Mouse (Mus musculus): ENCODE results near the gene Gstm7.
"Not testable (repeated sequence)": the region's sequence is repeated elsewhere in the genome, so short reads cannot be mapped to it uniquely, and the experiment has no call there.

Gene Gstm7

DNA sequence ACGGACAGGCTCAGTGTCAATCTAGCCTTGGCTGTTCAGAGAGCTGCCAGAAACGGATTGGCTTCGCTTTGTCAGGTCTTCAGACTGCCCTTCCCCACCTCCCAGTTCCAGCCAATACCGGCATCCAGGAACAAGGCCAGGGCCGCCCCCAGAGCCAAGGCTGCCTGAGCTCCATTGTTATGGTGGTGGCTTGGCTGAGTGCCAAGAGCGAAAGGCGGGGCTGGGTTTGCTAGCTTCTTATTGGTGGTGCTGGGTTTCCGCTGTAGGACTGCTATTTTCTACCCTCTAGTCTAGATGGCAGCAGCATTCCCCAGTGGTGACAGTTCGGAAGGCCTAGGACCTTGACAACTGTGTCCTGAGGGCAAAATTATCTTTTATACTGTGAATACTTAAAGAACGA is at the start of gene Gstm7:
TSS of gene Gstm7 (minus strand) at position 148 of the 400 bp plus-strand sequence.
- peak; percentile 94 to 98 for DNase-seq (ENCODE audit: low spot score in 2 of 2)

DNA sequence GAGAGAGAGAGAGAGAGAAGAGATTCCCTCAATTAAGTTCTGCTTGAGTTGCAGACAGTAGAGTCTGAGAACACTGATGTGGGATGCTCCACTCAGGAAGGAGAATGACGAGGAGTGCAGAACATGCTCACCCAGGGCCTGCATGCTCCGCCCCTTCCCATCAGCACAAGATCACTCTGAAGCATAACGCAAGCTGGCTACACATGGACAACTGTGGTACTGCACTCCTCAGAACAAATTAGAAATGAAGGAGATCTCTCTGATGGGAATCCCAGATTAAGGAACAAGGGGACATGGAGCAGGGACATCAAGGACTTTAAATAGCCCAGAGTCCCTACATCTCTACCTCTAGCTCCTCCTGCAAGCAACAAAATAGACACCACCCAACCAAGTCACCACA is 49.6 kb upstream of the Gstm7 start:
- DNase-seq (ENCODE audit: low spot score in 2 of 2), result no peak

DNA sequence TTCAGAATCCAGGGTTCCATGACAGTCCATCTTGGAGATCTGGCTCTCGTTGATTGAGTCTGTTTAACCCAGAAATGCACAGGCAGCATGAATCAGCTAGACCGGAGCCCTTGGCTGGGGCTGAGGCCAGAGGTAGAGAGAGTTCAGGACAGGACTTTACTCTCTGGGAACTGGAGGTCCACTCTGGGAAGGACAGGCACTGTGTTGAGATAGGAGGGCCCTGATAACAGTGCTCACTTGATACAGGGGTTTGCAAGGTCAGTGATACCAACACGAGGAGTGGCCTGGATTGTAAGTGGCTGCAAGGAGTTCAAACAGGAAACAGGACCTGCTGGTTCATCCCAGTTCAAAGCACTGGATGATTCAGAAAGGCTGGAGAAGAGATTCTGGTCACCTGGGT is 46.1 kb upstream of the Gstm7 start:
- no peak for DNase-seq (ENCODE audit: low spot score in 2 of 2)

DNA sequence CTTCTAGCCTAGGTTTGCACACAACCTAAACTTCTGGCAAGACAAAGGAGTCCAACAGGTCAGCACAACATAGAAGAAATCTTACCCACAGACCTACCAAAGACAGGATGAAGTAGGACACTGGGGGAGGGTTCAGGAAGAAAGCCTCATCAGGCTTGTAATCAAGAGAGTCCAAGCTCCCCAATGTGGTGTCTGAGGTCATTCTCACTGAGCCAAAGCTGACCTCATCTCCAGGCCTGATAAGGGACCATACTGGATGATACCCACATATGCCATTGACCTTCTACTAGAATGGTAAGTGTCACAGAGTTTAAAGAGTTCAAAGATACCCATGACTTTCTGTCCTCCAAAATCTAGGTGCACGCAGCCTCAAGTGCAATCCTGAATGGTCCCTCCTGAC is 42.6 kb upstream of the Gstm7 start:
- no peak for DNase-seq (ENCODE audit: low spot score in 2 of 2)

DNA sequence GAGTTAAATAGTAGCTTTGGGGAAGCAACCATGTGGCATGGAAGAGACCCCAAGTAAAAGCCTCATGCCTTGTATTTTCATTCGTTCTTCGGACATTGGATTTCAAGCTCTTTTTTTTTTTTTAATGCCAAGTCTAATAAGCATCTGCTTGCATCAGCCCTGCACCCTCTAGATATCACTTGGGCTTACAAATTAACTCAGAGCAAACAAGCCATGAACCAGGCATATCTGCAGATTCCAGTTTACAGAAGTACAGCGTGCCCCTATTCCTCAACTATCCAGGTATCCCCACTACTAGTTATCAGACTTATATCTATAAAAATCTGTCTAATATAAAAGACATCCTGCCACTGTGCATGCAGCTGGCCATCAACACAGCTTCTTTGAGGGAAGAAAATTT is 40.5 kb upstream of the Gstm7 start:
- DNase-seq (ENCODE audit: low spot score in 2 of 2), result no peak

DNA sequence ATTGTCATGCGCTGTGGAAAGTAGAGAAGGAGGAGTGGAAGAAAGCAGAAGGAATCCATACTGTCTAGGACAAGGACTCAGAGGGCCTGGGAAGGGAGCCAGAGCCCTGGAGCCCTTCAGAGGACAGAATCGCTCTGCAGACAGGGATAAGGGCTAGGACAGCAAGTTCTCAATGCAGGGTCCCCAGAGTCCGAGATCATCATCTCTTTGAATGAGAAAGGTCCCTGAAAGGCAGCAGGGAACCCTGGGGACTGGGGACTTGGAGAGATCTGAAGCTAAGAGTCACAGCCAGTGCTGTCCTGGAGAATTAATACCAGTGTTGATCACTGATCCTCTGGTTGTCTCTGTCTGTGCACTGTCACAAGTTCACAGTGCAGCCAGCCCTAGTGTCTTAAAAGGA is 39.5 kb upstream of the Gstm7 start:
- DNase-seq (ENCODE audit: low spot score in 2 of 2), result not testable (repeated sequence)

DNA sequence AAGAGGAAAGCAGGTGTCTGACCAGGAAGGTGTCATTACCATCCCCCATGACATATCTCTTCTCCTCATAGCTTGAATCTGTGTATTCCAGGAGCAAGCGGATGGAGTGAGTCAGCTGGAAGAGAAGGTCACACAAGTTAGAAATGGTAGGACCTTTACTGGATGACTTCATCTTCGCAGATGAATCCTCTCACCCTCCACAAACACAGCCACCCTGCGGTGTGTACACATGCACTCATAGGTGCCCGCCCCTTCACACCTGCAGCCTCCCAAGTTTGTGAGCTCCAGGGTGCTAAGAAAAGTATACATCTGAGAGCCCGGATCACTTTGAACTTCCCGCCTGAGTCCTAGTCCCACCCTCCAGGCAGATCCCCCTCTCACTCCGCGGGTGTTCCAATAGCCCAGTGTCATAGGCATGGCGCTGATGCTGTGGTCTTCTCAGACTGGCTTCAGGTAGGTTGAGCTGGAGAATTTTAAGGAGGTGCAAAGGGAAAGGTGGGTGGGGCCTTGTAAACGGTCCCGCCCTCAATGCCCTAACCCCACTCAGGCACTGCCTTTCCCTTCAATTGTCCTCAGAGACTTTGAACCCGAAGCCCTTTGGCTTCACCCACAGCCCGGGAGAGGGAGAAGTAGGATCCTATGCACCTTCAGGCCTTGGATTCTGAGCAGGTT is 37.2 kb upstream of the Gstm7 start, which contains the start of gene Gstm3:
TSS of gene Gstm3 (minus strand) at position 560 of the 672 bp plus-strand sequence.
- no peak for DNase-seq (ENCODE audit: low spot score in 2 of 2)

DNA sequence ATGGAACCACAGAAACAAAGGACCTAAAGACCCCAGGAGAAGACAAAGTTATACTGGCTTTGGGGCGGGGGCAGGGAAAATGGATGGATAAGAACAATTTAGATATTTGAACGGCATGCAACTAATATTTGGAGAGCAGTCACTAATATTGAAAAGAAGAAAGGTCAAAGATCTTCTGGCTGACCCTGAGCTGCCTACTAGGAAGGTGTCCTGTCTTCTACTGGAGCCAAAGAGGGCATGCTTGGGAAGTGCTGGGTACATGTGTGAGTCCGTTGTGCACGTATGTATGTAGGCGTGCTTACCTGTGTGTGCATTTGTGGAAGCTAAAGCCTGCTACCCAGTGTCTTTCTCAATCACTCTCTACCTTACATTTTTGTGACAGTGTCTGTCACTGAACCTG is 35.0 kb upstream of the Gstm7 start:
- no peak for DNase-seq (ENCODE audit: low spot score in 2 of 2)

DNA sequence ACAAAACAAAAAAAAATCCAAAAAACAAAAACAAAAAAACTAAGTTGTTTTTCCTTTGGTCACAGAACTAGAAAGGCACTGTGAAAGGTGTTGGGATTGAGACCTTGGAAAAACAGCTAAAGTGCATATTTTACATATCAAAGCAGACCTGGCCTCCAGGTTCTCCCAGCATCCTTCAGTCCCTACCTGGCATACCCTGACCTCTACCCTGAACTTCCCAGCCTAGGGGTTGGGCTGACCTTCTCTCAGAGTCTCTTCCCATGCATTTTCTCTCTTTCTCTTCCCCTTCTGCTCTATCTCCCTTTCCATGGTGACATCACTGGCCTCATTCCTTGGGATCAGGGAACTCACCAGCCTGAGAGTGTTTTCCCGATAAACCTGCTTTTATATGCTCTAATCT is 34.0 kb upstream of the Gstm7 start:
- no peak for DNase-seq (ENCODE audit: low spot score in 2 of 2)

DNA sequence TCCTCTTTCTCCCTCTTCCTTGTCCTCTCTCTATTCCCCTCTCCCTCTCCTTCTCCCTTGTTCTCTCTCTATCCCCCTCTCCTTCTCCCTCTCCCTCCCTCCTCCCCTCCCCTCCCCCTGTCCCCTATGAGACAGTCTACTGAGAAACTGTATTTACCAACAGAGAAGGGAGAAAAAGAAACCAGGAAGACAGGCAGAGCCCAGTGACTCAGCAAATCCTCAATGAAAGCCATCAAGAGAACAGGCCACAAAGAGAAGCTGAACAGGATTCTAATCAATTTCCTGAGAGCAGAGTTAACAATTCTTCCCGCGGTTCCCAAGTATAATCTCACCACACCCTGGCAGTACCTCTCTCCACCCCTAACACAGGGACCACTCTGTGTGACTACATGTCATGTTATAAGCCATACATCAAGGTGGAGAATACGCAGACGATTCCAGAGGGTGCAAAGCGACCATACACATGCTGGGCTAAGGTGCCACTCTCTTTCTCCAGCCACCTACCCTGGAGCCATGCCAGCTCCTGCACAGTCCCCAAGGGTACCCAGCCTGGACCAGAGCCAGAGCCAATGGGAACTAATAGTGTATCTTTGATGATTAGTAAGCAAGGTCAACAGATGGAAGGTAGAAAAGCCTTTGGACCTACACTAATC is 33.2 kb upstream of the Gstm7 start:
- DNase-seq (ENCODE audit: low spot score in 2 of 2), result no peak

DNA sequence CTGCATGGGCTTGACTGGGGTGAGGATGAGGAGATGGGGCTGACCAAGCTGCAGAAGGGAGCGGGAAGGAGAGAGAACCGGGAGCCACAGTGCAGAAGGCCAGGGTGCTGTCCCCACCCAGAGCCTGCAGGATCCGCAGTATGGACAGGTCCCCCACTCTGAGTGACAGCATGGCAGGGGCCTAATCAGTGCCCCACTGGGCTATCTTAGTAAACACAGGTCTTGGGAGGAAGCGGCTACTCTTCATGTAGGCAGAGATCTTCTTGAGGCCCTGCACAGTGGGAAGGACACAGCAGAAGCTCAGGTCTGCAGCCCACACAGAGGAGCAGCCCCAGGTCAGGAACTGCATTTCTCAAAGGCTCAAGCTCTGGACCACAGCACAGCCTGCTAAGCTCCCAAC is 32.4 kb upstream of the Gstm7 start:
- no peak for DNase-seq (ENCODE audit: low spot score in 2 of 2)

DNA sequence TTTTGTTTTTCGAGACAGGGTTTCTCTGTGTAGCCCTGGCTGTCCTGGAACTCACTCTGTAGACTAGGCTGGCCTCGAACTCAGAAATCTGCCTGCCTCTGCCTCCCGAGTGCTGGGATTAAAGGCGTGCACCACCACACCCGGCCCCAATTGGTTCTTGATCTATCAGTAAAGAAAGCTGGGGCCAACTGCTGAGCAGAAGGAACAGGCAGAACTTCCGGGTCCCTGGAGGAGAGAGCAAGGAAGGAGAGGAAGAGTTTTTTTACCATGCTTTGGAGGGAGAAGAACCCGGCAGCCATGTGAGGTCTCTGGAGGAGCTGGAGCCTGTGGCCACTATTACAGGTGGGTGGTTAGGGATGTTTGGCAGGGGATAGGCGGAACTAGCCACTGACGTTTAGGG is 23.6 kb upstream of the Gstm7 start:
- DNase-seq (ENCODE audit: low spot score in 2 of 2), result not testable (repeated sequence)

DNA sequence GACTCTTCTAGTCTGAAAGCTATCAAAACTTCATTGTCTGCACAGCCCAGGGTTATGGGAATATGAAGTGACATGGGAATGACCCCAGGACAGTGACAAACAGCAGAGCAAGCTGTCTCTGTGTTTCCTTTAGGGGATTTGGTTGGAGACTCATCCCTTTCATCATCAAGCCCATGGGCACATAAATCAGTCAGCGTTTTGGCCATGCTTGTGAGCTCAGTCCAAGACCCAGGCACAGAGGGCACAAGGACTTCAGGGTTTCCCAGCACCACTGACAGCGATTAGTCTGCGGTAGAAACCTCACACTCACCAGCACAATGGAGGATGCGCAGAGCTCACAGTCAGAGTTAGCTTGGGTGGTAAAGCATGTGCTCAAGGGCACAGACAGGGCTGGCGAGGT is 22.3 kb upstream of the Gstm7 start:
- no peak for DNase-seq (ENCODE audit: low spot score in 2 of 2)

DNA sequence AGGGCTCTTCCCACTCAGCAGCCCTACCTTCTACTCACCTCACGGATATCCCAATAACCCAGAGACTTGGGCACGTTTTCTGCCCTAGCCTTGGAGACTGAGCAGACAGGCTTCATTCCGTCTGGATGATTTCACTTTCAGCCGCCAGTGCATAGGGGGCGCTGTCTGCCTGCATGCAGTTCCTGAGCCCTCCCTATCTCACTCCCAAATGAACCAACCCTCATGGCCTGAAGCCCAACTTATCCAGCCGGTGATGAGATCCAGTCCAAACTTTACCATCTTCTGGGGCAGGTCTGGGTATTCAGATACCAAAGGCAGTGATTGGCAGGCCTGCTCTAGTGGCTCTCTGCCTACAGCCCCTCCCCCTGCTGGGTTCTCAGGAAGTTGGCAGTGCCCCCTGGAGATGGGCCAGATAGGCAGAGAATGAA is 21.7 kb upstream of the Gstm7 start:
- DNase-seq (ENCODE audit: low spot score in 2 of 2), result peak; percentile 24 to 49

DNA sequence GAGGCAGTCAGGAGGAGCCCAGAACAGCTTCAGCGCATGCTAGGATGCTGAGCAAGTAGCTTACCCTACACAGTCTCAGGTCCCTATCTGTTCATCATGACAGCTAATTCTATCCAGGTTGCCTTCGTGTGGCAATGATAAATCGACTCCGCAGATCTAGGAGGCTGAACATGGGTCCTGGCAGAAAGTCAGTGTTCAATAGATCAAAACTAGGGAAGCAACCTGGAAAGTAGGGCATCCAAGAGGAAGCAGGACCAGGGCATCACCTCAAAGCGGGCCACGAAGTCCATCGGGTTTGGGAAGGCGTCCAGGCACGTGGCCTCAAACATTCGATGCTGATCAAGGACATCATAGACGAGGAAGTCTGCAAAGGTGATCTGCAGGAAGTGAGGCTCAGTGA is 18.9 kb upstream of the Gstm7 start:
- no peak for DNase-seq (ENCODE audit: low spot score in 2 of 2)

DNA sequence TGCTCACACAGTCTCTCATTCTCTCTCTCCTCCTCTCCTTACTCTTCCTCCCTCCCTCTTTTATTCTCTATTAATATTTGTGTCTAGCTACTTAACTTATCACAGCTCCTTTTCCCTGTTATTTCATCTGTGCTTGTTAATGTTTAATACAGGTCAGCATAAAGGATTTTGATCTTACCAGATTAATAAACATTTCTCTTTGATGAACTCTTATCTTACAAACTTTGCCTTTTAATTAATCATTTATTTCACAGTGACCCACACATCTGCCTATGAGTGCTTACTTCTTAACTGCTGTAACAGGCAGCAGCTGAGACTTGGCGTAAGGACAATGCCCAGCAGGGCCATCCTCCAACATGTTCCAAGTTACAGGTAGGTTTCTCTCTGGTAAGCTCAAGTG is 17.8 kb upstream of the Gstm7 start:
- DNase-seq (ENCODE audit: low spot score in 2 of 2), result not testable (repeated sequence)

DNA sequence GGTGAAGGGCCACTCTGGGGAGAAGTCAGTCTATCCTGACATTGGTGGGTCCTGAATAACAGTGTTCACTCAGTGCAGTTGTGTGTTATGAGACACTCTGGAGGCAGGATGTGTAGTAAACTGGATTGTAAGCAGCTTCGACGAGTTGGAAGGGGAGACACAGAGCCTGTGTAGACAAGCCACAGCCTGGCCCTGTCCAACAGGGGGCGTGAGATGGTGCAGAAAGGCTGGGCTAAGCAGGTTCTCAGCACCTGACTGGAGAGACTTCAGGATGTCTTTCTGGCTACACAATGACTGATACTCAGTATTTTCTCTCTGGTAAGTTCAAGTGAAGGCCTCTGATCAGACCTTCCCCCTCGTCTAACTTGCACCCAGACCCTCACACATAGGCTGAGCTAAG is 14.1 kb upstream of the Gstm7 start:
- no peak for DNase-seq (ENCODE audit: low spot score in 2 of 2)

DNA sequence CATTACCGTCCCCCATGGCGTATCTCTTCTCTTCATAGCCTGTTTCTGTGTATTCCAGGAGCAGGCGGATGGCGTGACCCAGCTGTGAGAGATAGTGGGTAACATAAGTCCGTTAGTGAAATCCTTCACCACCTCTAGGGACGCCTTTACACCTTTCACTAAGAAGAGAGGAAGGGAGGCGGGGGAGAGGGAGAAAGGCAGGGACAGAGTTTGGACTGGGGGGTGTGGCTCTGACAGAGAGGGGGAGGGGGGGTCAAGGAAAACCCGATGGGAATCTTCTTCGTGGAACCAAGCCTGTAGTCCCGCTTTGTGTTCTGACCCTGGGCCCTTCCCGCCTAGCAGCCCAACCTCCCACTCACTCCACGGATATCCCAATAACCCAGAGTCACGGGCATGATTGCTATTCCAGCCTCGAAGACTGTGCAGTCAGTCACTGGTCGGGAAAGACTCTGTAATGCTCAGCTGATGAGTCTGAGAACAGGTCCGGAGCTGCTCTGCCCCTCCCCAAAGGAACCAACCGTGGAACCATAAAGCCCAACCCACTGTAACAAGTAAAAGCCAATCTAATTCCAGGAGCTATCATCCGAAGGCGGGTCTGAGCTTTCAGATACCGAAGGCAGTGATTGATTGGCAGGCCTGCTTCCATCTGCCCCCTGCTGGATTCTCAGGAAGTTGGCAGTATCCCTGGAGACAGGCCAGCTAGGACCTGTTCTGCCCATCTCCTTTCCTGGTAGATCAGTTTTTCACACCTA is 11.8 kb upstream of the Gstm7 start, which contains the start of gene Gstm6:
TSS of gene Gstm6 (minus strand) at position 511 of the 752 bp plus-strand sequence.
- DNase-seq (ENCODE audit: low spot score in 2 of 2), result no peak

DNA sequence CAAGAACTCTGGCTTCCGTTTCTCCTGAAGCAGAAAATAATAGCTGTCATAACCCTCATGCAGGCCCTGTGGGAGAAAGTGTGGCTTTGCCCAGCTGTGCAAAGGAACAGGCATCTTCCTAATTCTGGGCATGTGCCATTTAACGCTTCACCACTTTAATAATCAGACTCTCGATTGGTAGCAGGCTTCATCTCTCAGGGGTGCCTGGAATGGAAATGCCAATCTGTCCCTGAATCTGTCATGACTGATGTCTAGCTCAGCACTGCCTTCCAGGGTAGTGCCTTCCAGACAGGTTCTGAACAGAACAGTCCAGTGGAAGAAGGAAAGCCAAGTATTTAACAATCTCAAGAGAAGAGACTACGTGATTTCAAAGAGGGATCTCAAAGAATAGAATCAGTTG is 9.6 kb upstream of the Gstm7 start:
- DNase-seq (ENCODE audit: low spot score in 2 of 2), result no peak

DNA sequence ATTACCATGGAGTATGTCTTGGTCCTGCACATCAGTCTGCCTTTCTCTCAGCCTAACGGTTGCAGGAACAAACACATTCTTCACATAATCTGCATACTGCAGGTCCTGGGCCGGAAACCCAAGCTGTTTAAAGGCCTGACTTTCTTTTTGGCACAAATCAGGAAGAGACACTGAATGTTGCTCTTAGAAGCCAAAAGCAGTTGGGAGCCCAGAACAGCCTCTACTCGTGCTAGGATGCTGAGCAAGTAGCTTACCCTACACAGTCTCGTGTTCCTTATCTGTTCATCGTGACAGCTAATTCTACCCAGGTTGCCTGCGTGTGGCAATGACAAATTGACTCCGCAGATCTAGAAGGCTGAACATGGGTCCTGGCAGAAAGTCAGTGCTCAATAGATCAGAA is 8.9 kb upstream of the Gstm7 start:
- DNase-seq (ENCODE audit: low spot score in 2 of 2), result no peak

DNA sequence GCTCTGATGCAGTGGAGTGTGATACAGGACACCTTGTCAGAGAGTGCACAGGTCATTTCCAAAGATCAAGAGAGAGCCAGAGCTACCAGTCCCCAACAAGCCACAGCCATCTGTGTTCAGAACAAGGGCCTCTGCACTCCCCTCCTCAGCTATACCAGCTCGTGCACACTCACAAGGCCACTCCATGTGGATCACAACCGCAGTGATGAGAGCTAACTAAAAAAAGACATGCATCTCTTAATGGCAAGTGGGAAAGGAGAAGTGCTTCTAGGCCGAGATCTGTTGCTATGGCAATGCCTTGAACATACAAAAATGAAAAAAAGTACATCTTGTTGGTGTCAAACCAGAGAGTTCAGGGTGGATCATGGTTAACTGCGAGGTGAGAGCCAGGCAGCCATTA is 8.2 kb upstream of the Gstm7 start:
- DNase-seq (ENCODE audit: low spot score in 2 of 2), result peak; percentile 50 to 66

DNA sequence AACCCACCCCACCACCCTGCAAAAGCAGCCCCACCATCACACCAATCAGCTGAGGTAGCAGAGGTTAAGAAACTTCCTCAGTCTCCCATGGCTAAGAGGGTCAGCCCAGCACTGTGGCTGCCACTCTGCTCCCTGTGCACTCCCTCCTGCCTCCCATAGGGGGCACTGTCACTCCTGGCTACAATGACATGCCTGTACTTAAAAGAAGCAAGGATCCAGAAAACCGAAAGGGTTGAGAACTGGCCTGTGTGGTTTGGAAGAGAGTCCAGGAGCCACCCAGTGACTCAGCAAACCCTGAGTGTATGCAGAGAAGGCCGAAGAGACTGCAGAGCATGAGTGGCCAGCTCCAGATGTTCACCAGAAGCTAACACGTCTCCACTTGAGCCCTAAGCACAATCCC is 7.8 kb upstream of the Gstm7 start:
- peak in 1 of 2 experiments; percentile 51 for DNase-seq (ENCODE audit: low spot score in 2 of 2)

DNA sequence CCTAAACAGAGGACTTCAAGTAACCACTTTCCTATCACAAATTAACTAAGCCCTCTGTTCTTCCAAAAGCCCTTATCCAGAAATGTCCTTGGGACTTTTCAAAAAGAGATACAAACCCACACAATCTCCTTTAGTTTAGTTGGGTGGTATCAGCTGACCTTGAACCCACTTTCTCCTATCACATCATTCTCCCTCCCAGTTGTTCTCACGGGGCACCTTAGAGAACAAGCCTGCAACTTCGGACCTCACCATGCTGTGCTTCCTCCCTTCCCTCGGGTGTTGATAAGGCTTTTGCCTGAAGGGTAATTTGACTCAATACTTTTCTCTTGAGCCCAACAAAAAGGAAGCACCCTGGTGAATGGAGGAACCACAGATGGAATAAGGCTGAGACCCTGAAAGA is 4.3 kb upstream of the Gstm7 start:
- DNase-seq (ENCODE audit: low spot score in 2 of 2), result no peak

Data from right cerebral cortex, adult 2 months (tissue).